Mouse (Mus musculus) cerebellum, adult 2 months (tissue): ENCODE data around the gene Maml3.

Experiments
- CTCF ChIP-seq: fragments of 200-500 bp; IDR thresholded peaks from 2 replicates; pipeline ENCODE4 v1.5.1; 2011; ENCODE audit warnings: low read depth, mild to moderate bottlenecking, control low read depth, low read length, moderate library complexity, borderline replicate concordance; ENCODE audit not compliant: insufficient read depth
- POLR2A ChIP-seq: fragments of 200-500 bp; IDR thresholded peaks from 2 replicates; pipeline ENCODE4 v1.6.1; 2011; ENCODE audit warnings: low read length, control low read depth, borderline replicate concordance; ENCODE audit not compliant: insufficient read depth

- no peak for TF ChIP-seq CTCF
- no peak for TF ChIP-seq POLR2A
Observed at GRCm38 (mm10) chr3:51727487-51727886, 377.4 kb downstream of the Maml3 start.
